Mouse (Mus musculus): Measurements from ENCODE around the gene Agpat1. TPM values are rescaled to one million over a fixed set of nuclear protein-coding genes. Genes with fewer than 3 reads are reported as not detected.

The Agpat1 gene
- total RNA-seq, 2 experiments from 2014 or later: 156 to 166 TPM

- TF ChIP-seq CTCF (IDR thresholded peaks at IDR 0.05): no peak
- no peak overlapping the region for H3K27ac ChIP-seq
- no peak overlapping the region for H3K4me3 ChIP-seq
- DNase-seq (ENCODE audit: extremely low spot score in 1 of 2, low spot score in 2 of 2): no peak
- intact Hi-C loops (cut with DNase I): no loop called here
These were observed 45.2 kb downstream of the Agpat1 start for GRCm38 (mm10) chr17:34649106-34649864.

- intact Hi-C loops (cut with DNase I): loop anchor here (5.0 kb wide), 2 partner anchors 162 to 242 kb away; no protein-coding TSS in a partner anchor
- Histone ChIP-seq H3K27ac (no peak overlapping the region), H3K4me3 (no peak overlapping the region)
- no peak for TF ChIP-seq CTCF (IDR thresholded peaks at IDR 0.05)
- no peak for DNase-seq (ENCODE audit: extremely low spot score in 1 of 2, low spot score in 2 of 2)
These were observed 46.7 kb downstream of the Agpat1 start for GRCm38 (mm10) chr17:34650781-34651180.

GRCm38 (mm10) chr17:34651507-34652221, 47.6 kb downstream of the Agpat1 start:
- intact Hi-C loops (cut with DNase I): loop anchor here (5.0 kb wide), 2 partner anchors 161 to 241 kb away; no protein-coding TSS in a partner anchor
- DNase-seq (ENCODE audit: extremely low spot score in 1 of 2, low spot score in 2 of 2): no peak
- TF ChIP-seq CTCF (IDR thresholded peaks at IDR 0.05): peak; percentile 53
- no peak overlapping the region for H3K4me3 ChIP-seq
- H3K27ac ChIP-seq: peak overlapping the region; percentile 29

- intact Hi-C loops (cut with DNase I): loop anchor here (5.0 kb wide), 2 partner anchors 160 to 240 kb away; no protein-coding TSS in a partner anchor
- no peak for TF ChIP-seq CTCF (IDR thresholded peaks at IDR 0.05)
These were observed 48.5 kb downstream of the Agpat1 start for GRCm38 (mm10) chr17:34652546-34652945.

GRCm38 (mm10) chr17:34652985-34653384, 48.9 kb downstream of the Agpat1 start:
- TF ChIP-seq CTCF (IDR thresholded peaks at IDR 0.05): no peak
- H3K4me3 ChIP-seq: no peak overlapping the region
- intact Hi-C loops (cut with DNase I): loop anchor here (5.0 kb wide), 2 partner anchors 159 to 239 kb away; no protein-coding TSS in a partner anchor
- no peak overlapping the region; the same call in 1 of the 2 replicates for H3K27ac ChIP-seq
- no peak for DNase-seq (ENCODE audit: extremely low spot score in 1 of 2, low spot score in 2 of 2)

More at GRCm38 (mm10) chr17:34652546-34652945, 48.5 kb downstream of the Agpat1 start:
- H3K4me3 ChIP-seq: no peak overlapping the region
- H3K27ac ChIP-seq: peak overlapping the region; percentile 29; the same call in 1 of the 2 replicates
- no peak for DNase-seq (ENCODE audit: extremely low spot score in 1 of 2, low spot score in 2 of 2)

- H3K4me3 ChIP-seq: no peak overlapping the region
- intact Hi-C loops (cut with DNase I): loop anchor here (1.0 to 5.0 kb wide), 3 partner anchors 59 to 238 kb away; no protein-coding TSS in a partner anchor
- DNase-seq (ENCODE audit: extremely low spot score in 1 of 2, low spot score in 2 of 2): peak in 1 of 2 experiments; percentile 72
- peak; percentile 88 for TF ChIP-seq CTCF (IDR thresholded peaks at IDR 0.05)
- H3K27ac ChIP-seq: no peak overlapping the region
These were observed 49.8 kb downstream of the Agpat1 start for GRCm38 (mm10) chr17:34653746-34654285.

GRCm38 (mm10) chr17:34654392-34654791, 50.3 kb downstream of the Agpat1 start:
- intact Hi-C loops (cut with DNase I): loop anchor here (1.0 to 5.0 kb wide), 3 partner anchors 59 to 238 kb away; no protein-coding TSS in a partner anchor
- Histone ChIP-seq H3K4me3 (no peak overlapping the region), H3K27ac (no peak overlapping the region)
- TF ChIP-seq CTCF (IDR thresholded peaks at IDR 0.05): no peak
- no peak for DNase-seq (ENCODE audit: extremely low spot score in 1 of 2, low spot score in 2 of 2)

- H3K4me3 ChIP-seq: no peak overlapping the region
- peak overlapping the region; percentile 28; the same call in 1 of the 2 replicates for H3K27ac ChIP-seq
- no peak for DNase-seq (ENCODE audit: extremely low spot score in 1 of 2, low spot score in 2 of 2)
- intact Hi-C loops (cut with DNase I): no loop called here
- TF ChIP-seq CTCF (IDR thresholded peaks at IDR 0.05): no peak
These were observed 51.1 kb downstream of the Agpat1 start for GRCm38 (mm10) chr17:34655160-34655559.

GRCm38 (mm10) chr17:34655581-34655991, 51.5 kb downstream of the Agpat1 start:
- peak; percentile 16; the same call in 1 of the 2 replicates for TF ChIP-seq CTCF (IDR thresholded peaks at IDR 0.05)
- DNase-seq (ENCODE audit: extremely low spot score in 1 of 2, low spot score in 2 of 2): no peak
- intact Hi-C loops (cut with DNase I): no loop called here
- peak overlapping the region; percentile 58; the same call in 1 of the 2 replicates for H3K27ac ChIP-seq
- no peak overlapping the region for H3K4me3 ChIP-seq

- intact Hi-C loops (cut with DNase I): no loop called here
- H3K4me3 ChIP-seq: no peak overlapping the region
- DNase-seq (ENCODE audit: extremely low spot score in 1 of 2, low spot score in 2 of 2): no peak
- TF ChIP-seq CTCF (IDR thresholded peaks at IDR 0.05): no peak
- no peak overlapping the region for H3K27ac ChIP-seq
These were observed 52.6 kb downstream of the Agpat1 start for GRCm38 (mm10) chr17:34656666-34657065.

GRCm38 (mm10) chr17:34657271-34657670, 53.2 kb downstream of the Agpat1 start:
- no peak for TF ChIP-seq CTCF (IDR thresholded peaks at IDR 0.05)
- Histone ChIP-seq H3K4me3 (no peak overlapping the region), H3K27ac (no peak overlapping the region)
- DNase-seq (ENCODE audit: extremely low spot score in 1 of 2, low spot score in 2 of 2): no peak
- intact Hi-C loops (cut with DNase I): no loop called here

All from left cerebral cortex, adult 2 months (tissue).